Mouse (Mus musculus) neural tube, embryonic 13.5 days (tissue): ENCODE data around the gene Trak1. TPM values are rescaled to one million over a fixed set of nuclear protein-coding genes. Genes with fewer than 3 reads are reported as not detected.

Experiments
- ATAC-seq: fragments of 200-750 bp; cut with Nextera tagmentation; 2 replicates; pipeline ENCODE4 v1.8.0; 2017; ENCODE audit warnings: low read depth, mild to moderate bottlenecking, moderate TSS enrichment, moderate library complexity
- H3K27ac ChIP-seq: fragments of 300-500 bp; sonication (generic); replicated peaks from 2 replicates; pipeline ENCODE4 v1.5.1; 2015; ENCODE audit warnings: moderate library complexity, mild to moderate bottlenecking, inconsistent platforms
- H3K27me3 ChIP-seq: fragments of 300-500 bp; sonication (generic); 2 replicates; pipeline ENCODE4 v1.6.1; 2015; ENCODE audit warnings: mild to moderate bottlenecking, inconsistent platforms
- H3K36me3 ChIP-seq: fragments of 300-500 bp; sonication (generic); 2 replicates; pipeline ENCODE4 v1.6.1; 2015; ENCODE audit warnings: mild to moderate bottlenecking, inconsistent platforms
- H3K4me1 ChIP-seq: fragments of 300-500 bp; sonication (generic); replicated peaks from 2 replicates; pipeline ENCODE4 v1.6.1; 2015; ENCODE audit warnings: inconsistent platforms
- H3K4me2 ChIP-seq: fragments of 300-500 bp; sonication (generic); 2 replicates; pipeline ENCODE4 v1.6.1; 2015; ENCODE audit warnings: inconsistent platforms, mild to moderate bottlenecking, moderate library complexity
- H3K4me3 ChIP-seq: fragments of 300-500 bp; sonication (generic); 2 replicates; pipeline ENCODE4 v1.5.1; 2015; ENCODE audit warnings: mild to moderate bottlenecking, inconsistent platforms
- H3K9ac ChIP-seq: fragments of 300-500 bp; sonication (generic); 2 replicates; pipeline ENCODE4 v1.6.1; 2015; ENCODE audit warnings: moderate library complexity, mild to moderate bottlenecking, inconsistent platforms
- H3K9me3 ChIP-seq: fragments of 300-500 bp; sonication (generic); 2 replicates; pipeline ENCODE4 v1.6.1; 2016; ENCODE audit warnings: inconsistent platforms
- WGBS: fragments of 180-500 bp; shearing (Covaris S2); methylation state at CpG from one replicate; pipeline ENCODE4 v1.1.7; 2015; 5-methylcytosine and 5-hydroxymethylcytosine counted together
- polyA plus RNA-seq: library from polyadenylated mRNA; unstranded; fragments of >200 nt; fragmentation: Nextera tagmentation; extraction: Ambion mirVana; gene quantifications from 2 replicates; pipeline ENCODE4 v1.2.1, GENCODE M21; 2015

Gene Trak1
- polyA plus RNA-seq, 1 experiment from 2014 or later: 44.3 TPM

DNA sequence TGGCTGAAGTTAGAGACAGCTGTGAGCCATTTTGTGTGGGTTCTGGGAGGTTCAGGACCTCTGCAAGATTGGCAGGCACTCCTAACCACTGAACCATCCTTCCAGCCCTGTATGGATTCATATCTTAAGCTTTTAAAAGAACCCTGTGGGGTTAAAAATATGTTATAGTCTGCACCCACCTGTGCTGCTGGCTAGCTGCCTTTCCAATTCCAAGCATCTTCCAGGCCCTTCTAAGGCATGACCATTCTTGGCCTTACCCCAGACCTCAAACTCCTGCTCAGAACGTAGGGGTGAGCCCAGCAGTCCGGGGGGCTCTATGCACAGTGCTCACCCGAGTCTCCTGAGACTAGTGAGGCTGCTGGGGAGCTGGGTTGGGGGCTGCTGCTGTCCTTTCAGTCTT lies 121.7 kb downstream of the Trak1 start:
- 92% methylated on average over 3 of the region's 3 CpGs for WGBS
- ATAC-seq: no peak

DNA sequence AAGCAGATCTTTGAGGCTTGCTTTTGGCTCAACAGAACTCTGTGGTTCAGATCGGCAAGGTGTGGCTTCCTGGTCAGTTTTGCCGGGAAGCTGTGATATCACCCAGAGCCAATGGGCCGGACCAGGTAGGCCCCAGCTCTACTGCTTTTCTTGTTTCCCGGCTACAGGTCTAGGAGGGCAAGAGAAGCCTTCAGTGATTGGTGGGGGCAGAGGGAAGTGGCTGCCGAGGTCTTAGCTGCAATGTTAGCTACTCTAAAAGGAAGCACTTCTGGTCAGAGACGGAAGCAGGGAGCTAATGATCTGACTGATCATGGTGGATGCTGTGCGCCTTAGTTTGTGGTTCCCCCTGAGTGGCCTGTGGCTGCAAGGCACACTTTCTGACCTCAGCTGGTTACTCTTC lies 122.3 kb downstream of the Trak1 start:
- WGBS: 90% methylated on average over 7 of the region's 7 CpGs
- no peak for ATAC-seq
- no peaks in the 10 kb centered on the region for H3K9me3 ChIP-seq
- H3K4me2 ChIP-seq: no peak overlapping the region
- peaks cover 3% of the 10 kb centered on the region; the same call in 1 of the 2 replicates for H3K36me3 ChIP-seq
- H3K27ac ChIP-seq: no peak overlapping the region
- H3K4me1 ChIP-seq: peaks cover 20% of the 10 kb centered on the region
- no peak overlapping the region for H3K4me3 ChIP-seq
- H3K27me3 ChIP-seq: no peaks in the 10 kb centered on the region
- no peak overlapping the region for H3K9ac ChIP-seq

More for the DNA sequence above, 121.7 kb downstream of the Trak1 start:
- no peak overlapping the region for H3K4me2 ChIP-seq
- H3K9ac ChIP-seq: no peak overlapping the region
- H3K27me3 ChIP-seq: no peaks in the 10 kb centered on the region
- peaks cover 17% of the 10 kb centered on the region for H3K4me1 ChIP-seq
- H3K27ac ChIP-seq: no peak overlapping the region
- H3K9me3 ChIP-seq: no peaks in the 10 kb centered on the region
- H3K36me3 ChIP-seq: peaks cover 4% of the 10 kb centered on the region
- H3K4me3 ChIP-seq: no peak overlapping the region

DNA sequence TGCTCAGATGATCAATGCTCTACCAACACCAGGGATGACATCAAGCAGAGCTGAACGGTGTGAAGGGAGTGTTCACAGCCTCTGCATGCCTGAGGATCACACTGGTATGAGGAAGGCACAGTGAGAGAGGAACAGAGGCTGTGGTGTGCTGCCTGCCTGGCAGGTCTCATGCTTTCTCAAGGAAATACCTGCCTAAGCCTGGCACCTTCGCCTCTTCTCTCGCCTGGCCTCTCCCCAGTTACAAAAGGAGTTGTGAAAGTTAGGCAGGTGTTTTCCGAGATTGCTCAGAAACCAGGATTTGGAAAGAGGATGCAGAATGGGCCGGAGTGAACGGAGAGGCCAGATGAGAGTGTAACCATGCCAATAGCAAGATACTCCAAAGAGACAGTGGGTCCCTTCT lies 123.5 kb downstream of the Trak1 start:
- peaks cover 22% of the 10 kb centered on the region for H3K4me1 ChIP-seq
- no peak overlapping the region for H3K4me2 ChIP-seq
- H3K27me3 ChIP-seq: no peaks in the 10 kb centered on the region
- H3K9me3 ChIP-seq: no peaks in the 10 kb centered on the region
- peaks cover 3% of the 10 kb centered on the region; the same call in 1 of the 2 replicates for H3K36me3 ChIP-seq
- no peak overlapping the region for H3K27ac ChIP-seq
- 92% methylated on average over 6 of the region's 6 CpGs for WGBS
- no peak overlapping the region for H3K4me3 ChIP-seq
- no peak for ATAC-seq
- H3K9ac ChIP-seq: no peak overlapping the region

DNA sequence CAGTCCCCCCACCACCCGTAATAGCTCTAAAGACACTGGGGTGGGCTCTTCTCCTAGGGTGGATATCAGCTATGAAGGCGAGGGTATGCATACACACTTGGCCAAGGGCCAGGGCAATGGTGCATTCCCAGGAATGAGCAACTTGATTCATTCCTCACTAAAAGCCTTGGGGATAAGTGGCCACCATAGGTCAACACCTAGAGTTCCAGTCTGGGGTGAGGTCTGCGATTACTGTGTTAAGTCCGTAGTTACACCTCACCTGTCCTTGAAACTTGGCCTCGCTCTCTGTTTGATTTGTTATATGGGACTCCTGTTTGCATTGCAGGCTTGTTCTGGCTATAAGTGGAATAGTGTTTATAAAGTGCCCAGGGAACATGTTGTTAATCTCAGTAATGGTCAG lies 125.1 kb downstream of the Trak1 start:
- Histone ChIP-seq H3K36me3 (peaks cover 3% of the 10 kb centered on the region; the same call in 1 of the 2 replicates), H3K4me1 (peaks cover 27% of the 10 kb centered on the region), H3K9ac (no peak overlapping the region), H3K27me3 (no peaks in the 10 kb centered on the region), H3K4me3 (no peak overlapping the region), H3K4me2 (no peak overlapping the region), H3K27ac (no peak overlapping the region), H3K9me3 (no peaks in the 10 kb centered on the region)
- ATAC-seq: no peak
- WGBS: 87% methylated on average over 5 of the region's 5 CpGs

DNA sequence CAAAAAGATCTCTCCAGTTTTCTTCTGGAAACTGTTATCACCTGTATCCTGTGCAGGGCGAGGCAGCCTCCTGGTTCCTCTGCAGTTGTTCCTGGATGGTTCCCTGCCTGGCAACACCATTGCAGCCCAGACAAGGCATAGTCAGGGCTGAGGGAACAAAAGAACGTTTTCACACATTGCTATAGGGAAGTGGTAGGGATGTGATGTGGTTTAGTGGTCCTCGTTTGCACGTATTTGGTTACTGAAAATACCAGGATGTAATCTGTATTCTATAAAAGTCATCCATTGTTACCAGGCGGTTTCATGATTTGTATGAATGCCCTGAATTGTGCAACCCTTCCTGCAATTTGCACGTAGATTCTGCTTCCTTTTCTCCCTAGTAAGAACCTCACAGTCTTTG lies 126.3 kb downstream of the Trak1 start:
- Histone ChIP-seq H3K36me3 (no peaks in the 10 kb centered on the region), H3K27me3 (no peaks in the 10 kb centered on the region), H3K4me1 (peaks cover 31% of the 10 kb centered on the region), H3K4me3 (no peak overlapping the region), H3K9ac (no peak overlapping the region), H3K9me3 (no peaks in the 10 kb centered on the region), H3K27ac (no peak overlapping the region), H3K4me2 (no peak overlapping the region)
- ATAC-seq: no peak
- 87% methylated on average over 6 of the region's 6 CpGs for WGBS

DNA sequence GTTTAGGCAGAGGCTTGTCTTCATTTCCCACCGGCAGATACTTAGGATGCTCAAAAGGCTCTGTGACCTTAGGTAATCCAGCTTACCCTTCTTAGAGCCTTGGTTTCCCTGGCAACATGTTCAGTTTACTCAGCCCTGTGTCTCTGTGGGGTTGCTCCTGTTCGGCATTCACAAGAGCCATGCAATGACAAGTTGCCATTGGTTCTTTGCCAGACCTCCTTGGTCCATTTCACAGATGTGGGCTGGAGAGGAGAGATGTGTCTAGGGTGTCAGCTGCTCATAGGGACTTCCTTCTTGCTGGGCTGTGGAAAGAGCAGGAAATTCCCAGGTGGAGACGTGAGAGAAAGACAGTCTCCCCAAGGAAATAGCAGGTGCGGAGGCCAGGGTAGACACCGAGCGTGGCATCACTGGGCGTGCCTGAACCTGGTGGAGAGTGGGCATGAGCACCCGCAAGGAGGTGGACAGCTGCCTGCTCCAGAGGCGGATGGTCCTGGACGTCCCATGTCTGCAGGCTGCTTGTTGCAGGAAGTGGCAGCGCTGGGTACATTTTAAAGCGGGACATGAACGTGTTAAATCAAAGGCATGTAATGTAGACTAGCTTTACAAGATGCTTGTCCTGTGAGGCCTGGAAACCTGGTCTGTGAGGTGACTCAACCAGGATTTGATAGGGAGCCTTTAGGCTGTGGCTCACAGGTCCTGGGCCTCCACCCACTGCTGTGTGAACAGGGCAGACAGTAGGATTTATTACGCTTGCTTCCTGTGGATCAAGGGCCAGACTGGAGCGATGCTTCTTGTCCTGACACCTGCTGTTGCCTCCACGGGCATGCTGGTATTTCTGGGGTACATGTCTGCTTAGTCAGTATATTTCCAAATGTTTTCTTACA lies 127.2 kb downstream of the Trak1 start:
- H3K9ac ChIP-seq: no peak overlapping the region
- no peaks in the 10 kb centered on the region for H3K36me3 ChIP-seq
- 69% methylated on average over 16 of the region's 16 CpGs for whole genome bisulfite sequencing
- no peak overlapping the region for H3K4me3 ChIP-seq
- ATAC-seq: no peak
- no peaks in the 10 kb centered on the region for H3K27me3 ChIP-seq
- no peak overlapping the region; the same call in 1 of the 2 replicates for H3K27ac ChIP-seq
- no peaks in the 10 kb centered on the region for H3K9me3 ChIP-seq
- no peak overlapping the region for H3K4me2 ChIP-seq
- H3K4me1 ChIP-seq: peaks cover 32% of the 10 kb centered on the region

DNA sequence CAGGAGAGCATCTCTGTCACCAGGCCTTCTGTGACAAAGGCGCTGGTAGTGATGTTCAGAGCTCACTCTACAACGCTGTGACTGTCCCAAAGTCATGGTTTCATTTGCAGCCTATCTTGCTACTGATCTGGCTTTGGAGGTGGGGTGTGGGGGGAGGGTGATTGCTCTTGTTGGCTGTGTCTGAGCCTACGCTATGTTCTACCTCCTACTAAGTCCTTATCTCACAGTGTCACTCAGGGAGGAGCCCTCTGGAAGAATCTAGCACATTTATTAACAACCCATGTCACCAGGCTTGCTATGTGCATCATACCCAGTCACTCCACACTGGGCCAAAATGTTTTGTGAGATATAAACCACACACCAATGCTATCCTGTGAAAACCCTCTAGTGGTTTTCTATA lies 129.1 kb downstream of the Trak1 start:
- 93% methylated on average over 3 of the region's 3 CpGs for WGBS
- no peak overlapping the region for H3K9ac ChIP-seq
- no peak overlapping the region for H3K27ac ChIP-seq
- no peak for ATAC-seq
- H3K4me2 ChIP-seq: no peak overlapping the region
- H3K36me3 ChIP-seq: no peaks in the 10 kb centered on the region
- no peaks in the 10 kb centered on the region for H3K9me3 ChIP-seq
- no peaks in the 10 kb centered on the region for H3K27me3 ChIP-seq
- H3K4me3 ChIP-seq: no peak overlapping the region
- H3K4me1 ChIP-seq: peaks cover 41% of the 10 kb centered on the region

DNA sequence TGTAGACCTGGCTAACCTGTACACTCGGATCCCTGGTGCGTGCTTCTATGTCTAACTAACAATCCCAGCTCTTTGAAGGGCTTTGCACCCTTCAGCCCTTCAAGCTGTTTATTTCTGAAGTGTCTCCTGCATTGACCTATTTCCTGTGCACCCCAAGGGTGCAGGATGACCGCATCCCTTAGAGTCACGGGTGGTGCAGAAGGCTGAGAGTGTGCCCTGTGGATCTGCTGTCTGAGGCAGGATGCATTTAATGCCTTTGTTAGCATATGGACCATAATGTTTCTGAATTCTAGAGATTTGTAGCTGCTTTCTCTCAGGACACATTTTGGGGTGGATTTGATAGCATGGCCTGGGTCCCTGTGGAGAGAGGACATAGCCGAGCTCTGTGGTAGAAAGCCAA lies 129.6 kb downstream of the Trak1 start:
- Histone ChIP-seq H3K9ac (no peak overlapping the region), H3K27ac (no peak overlapping the region), H3K4me3 (no peak overlapping the region), H3K36me3 (0 out of 2 replicates have a peak, but pooled peaks cover 2% of the 10 kb centered on the region), H3K4me1 (peaks cover 36% of the 10 kb centered on the region), H3K27me3 (no peaks in the 10 kb centered on the region), H3K9me3 (no peaks in the 10 kb centered on the region), H3K4me2 (no peak overlapping the region)
- WGBS: 86% methylated on average over 5 of the region's 5 CpGs
- ATAC-seq: no peak

DNA sequence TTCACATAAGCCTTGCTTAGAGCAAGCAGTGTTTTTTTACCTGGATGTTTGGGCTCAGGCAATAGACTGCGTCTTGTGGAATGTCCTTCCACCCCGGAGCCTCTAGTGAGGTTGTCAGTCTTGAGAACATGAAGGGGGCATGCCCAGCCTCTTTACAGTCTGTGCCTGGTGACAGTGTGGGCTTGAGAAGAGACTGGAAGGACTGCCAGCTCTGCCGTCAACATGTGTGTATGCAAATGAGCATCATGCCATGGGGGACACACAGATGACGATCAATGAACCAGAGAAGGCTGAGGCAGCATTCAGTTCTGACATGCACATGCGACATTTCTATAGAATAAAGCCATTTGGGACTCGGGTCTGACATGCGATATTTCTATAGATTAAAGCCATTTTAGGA lies 132.3 kb downstream of the Trak1 start:
- ATAC-seq: no peak
- H3K4me1 ChIP-seq: peaks cover 27% of the 10 kb centered on the region
- no peak overlapping the region for H3K4me3 ChIP-seq
- H3K27me3 ChIP-seq: no peaks in the 10 kb centered on the region
- WGBS: 70% methylated on average over 7 of the region's 7 CpGs
- H3K4me2 ChIP-seq: no peak overlapping the region
- no peaks in the 10 kb centered on the region for H3K9me3 ChIP-seq
- H3K36me3 ChIP-seq: 0 out of 2 replicates have a peak, but pooled peaks cover 10% of the 10 kb centered on the region
- peak overlapping the region; percentile 29; the same call in 1 of the 2 replicates for H3K27ac ChIP-seq
- no peak overlapping the region for H3K9ac ChIP-seq

DNA sequence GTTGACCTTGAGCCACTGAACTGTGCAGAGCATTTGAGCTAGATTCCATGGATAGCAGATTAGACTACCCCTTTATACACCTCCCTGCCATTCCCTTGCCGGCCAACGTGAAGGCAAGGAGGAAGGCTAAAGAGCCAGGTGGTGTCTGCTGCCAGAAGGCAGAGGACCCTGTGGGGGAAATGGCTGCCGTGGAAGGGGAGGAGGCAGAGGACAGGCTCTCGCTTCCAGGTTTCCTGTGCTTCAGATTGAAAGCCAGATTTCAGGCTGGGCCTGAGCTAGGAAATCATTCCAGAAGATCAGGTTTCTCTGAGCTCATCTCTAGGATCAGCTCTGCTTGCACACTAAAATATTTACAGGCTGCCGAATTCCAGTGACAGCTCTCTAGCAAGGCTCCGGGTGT lies 133.1 kb downstream of the Trak1 start:
- Histone ChIP-seq H3K9me3 (no peaks in the 10 kb centered on the region), H3K4me2 (no peak overlapping the region), H3K9ac (no peak overlapping the region), H3K4me1 (peaks cover 22% of the 10 kb centered on the region), H3K4me3 (no peak overlapping the region), H3K36me3 (0 out of 2 replicates have a peak, but pooled peaks cover 11% of the 10 kb centered on the region), H3K27ac (peak overlapping the region; percentile 29), H3K27me3 (no peaks in the 10 kb centered on the region)
- 74% methylated on average over 6 of the region's 6 CpGs for WGBS
- no peak for ATAC-seq

DNA sequence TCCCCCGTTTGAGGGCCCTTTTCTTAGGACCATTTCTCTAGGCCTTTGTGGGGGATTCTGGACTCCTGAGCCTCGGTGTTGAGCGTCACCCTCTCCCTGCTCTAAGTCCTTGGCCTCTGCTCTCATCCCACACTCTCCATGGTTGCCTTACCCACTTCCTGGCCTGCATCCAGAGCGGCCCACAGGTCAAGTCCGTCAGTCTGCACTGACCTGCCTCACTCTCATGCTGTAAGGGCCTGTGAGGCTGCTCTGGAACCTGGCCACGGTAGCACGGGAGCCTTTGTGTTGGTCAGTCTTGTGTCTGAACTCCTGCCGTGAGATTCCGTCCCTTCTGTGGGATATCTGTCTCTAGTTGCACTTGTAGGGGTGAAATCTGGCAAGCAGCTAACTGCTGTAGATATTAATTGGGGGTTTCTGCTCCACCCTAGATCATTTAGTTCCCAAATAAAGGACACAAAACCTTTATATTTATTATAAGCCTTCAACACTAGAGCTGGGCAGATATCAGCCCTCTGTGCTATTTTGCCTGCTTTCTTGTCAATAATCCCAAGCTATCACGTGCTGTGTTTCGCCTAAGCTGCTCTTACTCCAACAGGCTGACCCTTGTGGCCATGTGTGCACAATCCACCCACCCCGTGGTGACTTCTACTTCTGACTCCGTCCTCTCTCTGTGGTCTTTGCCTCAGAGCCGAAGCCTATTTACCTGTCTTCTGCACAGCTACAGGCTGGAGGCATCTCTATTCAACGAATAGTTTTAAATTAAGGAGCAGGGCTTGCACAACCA lies 136.6 kb downstream of the Trak1 start:
- 89% methylated on average over 15 of the region's 15 CpGs for WGBS
- Histone ChIP-seq H3K36me3 (0 out of 2 replicates have a peak, but pooled peaks cover 11% of the 10 kb centered on the region), H3K4me2 (no peak overlapping the region), H3K4me1 (peaks cover 12% of the 10 kb centered on the region), H3K9me3 (no peaks in the 10 kb centered on the region), H3K9ac (no peak overlapping the region), H3K27me3 (no peaks in the 10 kb centered on the region), H3K4me3 (no peak overlapping the region), H3K27ac (no peak overlapping the region)
- no peak for ATAC-seq

DNA sequence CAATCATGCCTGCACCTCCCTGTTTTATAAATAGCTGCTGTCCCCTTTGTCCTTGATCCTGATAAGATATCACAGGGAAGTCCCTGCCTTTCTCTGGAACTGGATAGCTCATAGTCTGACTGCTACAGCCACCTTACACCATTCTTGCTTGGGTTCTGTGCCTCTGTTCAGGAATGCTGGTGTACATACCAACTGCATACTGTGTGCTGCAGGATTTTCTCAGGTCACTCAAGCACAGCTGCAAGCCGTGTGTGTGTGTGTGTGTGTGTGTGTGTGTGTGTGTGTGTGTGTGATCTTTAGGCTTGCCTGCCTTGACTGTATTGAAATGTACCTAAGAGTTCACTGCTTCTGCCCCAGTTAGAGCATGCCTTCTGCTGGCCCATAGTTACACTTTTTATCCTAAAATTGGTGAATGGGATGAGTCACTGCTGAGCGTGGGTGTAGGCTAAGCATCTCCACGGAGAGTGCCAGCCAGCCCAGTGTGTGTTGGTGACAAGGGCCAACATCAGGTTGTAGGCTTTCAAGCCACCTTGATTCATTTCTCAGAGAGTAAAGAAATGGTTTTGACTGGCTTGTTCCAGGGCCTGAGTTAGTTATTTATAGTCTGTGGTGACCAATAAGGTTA lies 138.1 kb downstream of the Trak1 start:
- ATAC-seq: no peak
- H3K27ac ChIP-seq: no peak overlapping the region
- H3K9ac ChIP-seq: no peak overlapping the region
- peaks cover 12% of the 10 kb centered on the region; the same call in 1 of the 2 replicates for H3K36me3 ChIP-seq
- no peaks in the 10 kb centered on the region for H3K27me3 ChIP-seq
- H3K4me2 ChIP-seq: no peak overlapping the region
- WGBS: 86% methylated on average over 3 of the region's 3 CpGs
- no peak overlapping the region for H3K4me3 ChIP-seq
- H3K4me1 ChIP-seq: peaks cover 1% of the 10 kb centered on the region
- H3K9me3 ChIP-seq: no peaks in the 10 kb centered on the region
